27 mouse cellular contexts compared by ENCODE assay signal in genomic region chr17:43141740-43142139, GRCm38 (mm10).
"Had no signal": no experiment of that assay in that cellular context is flagged by ENCODE, and none has a peak within 500 bp of the region (broad histone marks: within the 10 kb centered on the region; RNA-seq: fewer than 3 reads in every experiment).

No protein-coding gene starts in this region.

- H3K4me3 ChIP-seq: heart, adult 2 months; heart, embryonic 10.5 days; heart, embryonic 13.5 days; heart, embryonic 15.5 days; hindbrain, embryonic 10.5 days; hindbrain, embryonic 12.5 days; intestine, embryonic 15.5 days; layer of hippocampus, adult 2 months; left cerebral cortex, adult 2 months; limb, embryonic 10.5 days; limb, embryonic 12.5 days; liver, embryonic 13.5 days; liver, embryonic 15.5 days had no signal

- H3K4me1 ChIP-seq: heart, embryonic 15.5 days; hindbrain, embryonic 12.5 days; intestine, embryonic 15.5 days; limb, embryonic 10.5 days; liver, embryonic 13.5 days had no signal

- H3K27me3 ChIP-seq: heart, embryonic 13.5 days; heart, embryonic 15.5 days; hindbrain, embryonic 12.5 days; intestine, embryonic 15.5 days; limb, embryonic 12.5 days; liver, embryonic 13.5 days; liver, embryonic 15.5 days had no signal

- H3K9me3 ChIP-seq: heart, embryonic 10.5 days; heart, embryonic 13.5 days; heart, embryonic 15.5 days; hindbrain, embryonic 10.5 days; hindbrain, embryonic 12.5 days; intestine, embryonic 15.5 days; limb, embryonic 10.5 days; limb, embryonic 12.5 days; liver, embryonic 13.5 days; liver, embryonic 15.5 days had no signal

- H3K4me2 ChIP-seq: heart, embryonic 13.5 days; heart, embryonic 15.5 days; hindbrain, embryonic 12.5 days; hindbrain, embryonic 14.5 days; intestine, embryonic 15.5 days; limb, embryonic 12.5 days; liver, embryonic 11.5 days; liver, embryonic 13.5 days; liver, embryonic 15.5 days had no signal

- H3K36me3 ChIP-seq: heart, embryonic 10.5 days; heart, embryonic 13.5 days; heart, embryonic 15.5 days; hindbrain, embryonic 10.5 days; hindbrain, embryonic 12.5 days; intestine, embryonic 15.5 days; limb, embryonic 10.5 days; limb, embryonic 12.5 days; liver, embryonic 13.5 days; liver, embryonic 15.5 days had no signal

- H3K27ac ChIP-seq: heart, adult 2 months; heart, embryonic 10.5 days; heart, embryonic 13.5 days; heart, embryonic 15.5 days; hindbrain, embryonic 12.5 days; hindbrain, embryonic 14.5 days; intestine, embryonic 15.5 days; left cerebral cortex, adult 2 months; limb, embryonic 10.5 days; limb, embryonic 12.5 days; liver, embryonic 13.5 days; liver, embryonic 15.5 days had no signal

- DNase-seq: gastrocnemius, postnatal 14 days; heart, adult 2 months; heart, postnatal 10 days; heart, postnatal 4 days; kidney, adult 18-20 months; kidney, adult 8-10 months; kidney, postnatal 10 days; kidney, postnatal 25 days; kidney, postnatal 4 days; liver, embryonic 13.5 days had no signal

- ATAC-seq: forebrain, embryonic 16.5 days; hindbrain, embryonic 16.5 days; inflammation-experienced regulatory T-cells, adult 6 months; intestine, embryonic 15.5 days; intestine, postnatal 0 days had no signal

- H3K9ac ChIP-seq: heart, embryonic 13.5 days; heart, embryonic 15.5 days; hindbrain, embryonic 12.5 days; intestine, embryonic 15.5 days; limb, embryonic 12.5 days; liver, embryonic 13.5 days; liver, embryonic 15.5 days had no signal
